Comparison of ENCODE assay signal across 9 mouse cellular contexts in the genomic region with DNA sequence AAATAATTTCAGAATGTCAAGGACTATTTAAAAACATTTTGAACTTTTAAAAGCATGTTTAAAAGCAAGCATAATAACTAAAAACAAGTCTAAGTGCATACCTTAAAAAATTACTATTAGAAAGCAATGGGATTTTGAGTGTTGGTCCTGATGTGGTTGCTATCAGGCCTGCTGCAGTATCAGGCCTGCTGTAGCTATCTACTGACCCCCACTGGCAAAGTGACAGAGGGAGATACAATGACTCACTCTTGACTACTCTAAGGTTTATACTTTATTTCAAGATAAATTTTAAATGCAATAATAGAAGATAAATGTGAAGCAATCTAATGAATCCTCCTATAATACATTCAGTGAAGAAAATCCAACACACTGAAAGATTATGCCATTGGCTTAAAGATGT.
DNase-seq lines count a peak whose midpoint lies in the region; ATAC-seq and TF ChIP-seq lines count a peak whose summit lies in the region.
"Had no signal": no experiment of that assay in that cellular context is flagged by ENCODE, and none has a peak within 500 bp of the region (broad histone marks: within the 10 kb centered on the region; RNA-seq: fewer than 3 reads in every experiment).

No protein-coding gene starts in this region.

- H3K27ac ChIP-seq in kidney, postnatal 0 days: no peak overlapping the region
- no peak overlapping the region for H3K27ac ChIP-seq in MEL (ENCODE audit: control insufficient read depth, low read depth, low read length)
- no peak overlapping the region for H3K27ac ChIP-seq in heart, embryonic 12.5 days (ENCODE audit: poor library complexity, severe bottlenecking)
- H3K27ac ChIP-seq: hindbrain, embryonic 13.5 days; limb, embryonic 15.5 days had no signal

- H3K4me3 ChIP-seq in kidney, postnatal 0 days (replicated peaks; ENCODE audit: low read depth, low read length): no peak overlapping the region
- no peak overlapping the region for H3K4me3 ChIP-seq in MEL (ENCODE audit: control insufficient read depth in 1 of 2, insufficient read depth in 1 of 2, low read depth in 2 of 2, low read length in 2 of 2)
- no peak overlapping the region for H3K4me3 ChIP-seq in heart, embryonic 12.5 days
- H3K4me3 ChIP-seq: hindbrain, embryonic 13.5 days; limb, embryonic 15.5 days had no signal

- TF ChIP-seq RAD21 in MEL (IDR thresholded peaks at IDR 0.05; ENCODE audit: low read depth, low read length): peak; percentile 72

- TF ChIP-seq POLR2A in MEL (IDR thresholded peaks at IDR 0.05; ENCODE audit: control insufficient read depth in 1 of 2, insufficient read depth in 1 of 2, low read depth in 1 of 2, low read length in 2 of 2, poor library complexity in 1 of 2): no peak

- no peak overlapping the region for H3K4me2 ChIP-seq in kidney, postnatal 0 days (ENCODE audit: low read length)
- H3K4me2 ChIP-seq in heart, embryonic 12.5 days: no peak overlapping the region
- H3K4me2 ChIP-seq: hindbrain, embryonic 13.5 days; limb, embryonic 15.5 days had no signal

- TF ChIP-seq EP300 in MEL (IDR thresholded peaks at IDR 0.05; ENCODE audit: low read depth in 1 of 2, low read length in 2 of 2): peak; percentile 73 to 77

- no peaks in the 10 kb centered on the region for H3K36me3 ChIP-seq in kidney, postnatal 0 days (ENCODE audit: insufficient read depth, low read length)
- peaks cover 0 to 34% of the 10 kb centered on the region in 2 experiments; a peak in 2 of 4 replicates for H3K36me3 ChIP-seq in MEL (ENCODE audit: control insufficient read depth in 1 of 2, insufficient read depth in 2 of 2, low read length in 2 of 2)
- H3K36me3 ChIP-seq in heart, embryonic 12.5 days: peaks cover 3% of the 10 kb centered on the region; the same call in 1 of the 2 replicates

- H3K9ac ChIP-seq in kidney, postnatal 0 days (ENCODE audit: low read depth, low read length): no peak overlapping the region
- no peak overlapping the region for H3K9ac ChIP-seq in MEL (ENCODE audit: control insufficient read depth, low read depth, low read length, poor library complexity, severe bottlenecking)
- H3K9ac ChIP-seq in heart, embryonic 12.5 days: no peak overlapping the region
- H3K9ac ChIP-seq: hindbrain, embryonic 13.5 days; limb, embryonic 15.5 days had no signal

- H3K79me2 ChIP-seq in MEL (ENCODE audit: control insufficient read depth, insufficient read depth, low read length, poor library complexity): no peaks in the 10 kb centered on the region

- H3K27me3 ChIP-seq in kidney, postnatal 0 days (ENCODE audit: insufficient read depth, low read length): no peaks in the 10 kb centered on the region
- no peaks in the 10 kb centered on the region for H3K27me3 ChIP-seq in MEL (ENCODE audit: control insufficient read depth in 1 of 2, insufficient read depth in 2 of 2, low read length in 2 of 2)
- no peaks in the 10 kb centered on the region for H3K27me3 ChIP-seq in heart, embryonic 12.5 days (replicated peaks)
- H3K27me3 ChIP-seq: hindbrain, embryonic 13.5 days; limb, embryonic 15.5 days had no signal

- TF ChIP-seq CTCF in kidney, postnatal 0 days (IDR thresholded peaks at IDR 0.05; ENCODE audit: low read depth): peak; percentile 73
- TF ChIP-seq CTCF in MEL (IDR thresholded peaks at IDR 0.05 in 2 of 3, conservative IDR thresholded peaks at IDR 0.05 in 1 of 3; ENCODE audit: control insufficient read depth in 1 of 3, insufficient read depth in 1 of 3, low read depth in 2 of 3, low read length in 3 of 3, poor library complexity in 1 of 3, severe bottlenecking in 1 of 3): peak; percentile 36 to 65 (median 60)

- no peaks in the 10 kb centered on the region for H3K9me3 ChIP-seq in kidney, postnatal 0 days (replicated peaks; ENCODE audit: low read length)
- no peaks in the 10 kb centered on the region for H3K9me3 ChIP-seq in MEL (replicated peaks; ENCODE audit: insufficient read depth, low read length)
- no peaks in the 10 kb centered on the region for H3K9me3 ChIP-seq in heart, embryonic 12.5 days (replicated peaks)
- H3K9me3 ChIP-seq: hindbrain, embryonic 13.5 days; limb, embryonic 15.5 days had no signal

- no peaks in the 10 kb centered on the region for H3K4me1 ChIP-seq in kidney, postnatal 0 days (replicated peaks; ENCODE audit: insufficient read depth, low read length)
- peaks cover 9 to 31% of the 10 kb centered on the region in 2 experiments for H3K4me1 ChIP-seq in MEL (ENCODE audit: control insufficient read depth in 1 of 2, insufficient read depth in 2 of 2, low read length in 2 of 2)
- H3K4me1 ChIP-seq in heart, embryonic 12.5 days (replicated peaks): peaks cover 12% of the 10 kb centered on the region
- H3K4me1 ChIP-seq: hindbrain, embryonic 13.5 days; limb, embryonic 15.5 days had no signal

- DNase-seq in kidney, postnatal 0 days (ENCODE audit: low spot score): peak; percentile 64
- no peak for DNase-seq in kidney, adult 11 months
- DNase-seq in MEL (ENCODE audit: low read depth, low spot score): peak; percentile 72
- peak; percentile 51 for DNase-seq in adrenal gland, postnatal 14 days
- DNase-seq in lung, postnatal 36 days: peak; percentile 14
- no peak for DNase-seq in testis, postnatal 10 days (ENCODE audit: low spot score)

- ATAC-seq in kidney, postnatal 0 days (replicated peaks; ENCODE audit: low FRiP score, low read depth): no peak
- no peak for ATAC-seq in heart, embryonic 12.5 days (ENCODE audit: insufficient number of reproducible peaks, low FRiP score)

TF ChIP-seq in MEL, 35 proteins besides CTCF, POLR2A, EP300 and RAD21:
- TF ChIP-seq TBP (IDR thresholded peaks at IDR 0.05; ENCODE audit: low read depth, low read length): no peak
- TF ChIP-seq SMC3 (IDR thresholded peaks at IDR 0.05; ENCODE audit: low read depth, low read length): peak; percentile 48
- no peak for TF ChIP-seq MXI1 (IDR thresholded peaks at IDR 0.05; ENCODE audit: low read depth, low read length)
- TF ChIP-seq ELF1 (IDR thresholded peaks at IDR 0.05; ENCODE audit: low read depth, low read length): no peak
- TF ChIP-seq MYB (IDR thresholded peaks at IDR 0.05; ENCODE audit: low read depth, low read length): no peak
- peak; percentile 61; the same call in 1 of the 2 replicates for TF ChIP-seq ETS1 (IDR thresholded peaks at IDR 0.05; ENCODE audit: low read depth, low read length)
- no peak for TF ChIP-seq GABPA (IDR thresholded peaks at IDR 0.05; ENCODE audit: low read depth, low read length)
- peak; percentile 75 for TF ChIP-seq TCF12 (IDR thresholded peaks at IDR 0.05; ENCODE audit: low read depth, low read length)
- no peak for TF ChIP-seq MEF2A (IDR thresholded peaks at IDR 0.05; ENCODE audit: extremely low read depth, insufficient replicate concordance, low read depth, low read length, poor library complexity, severe bottlenecking)
- no peak for TF ChIP-seq E2F4 (IDR thresholded peaks at IDR 0.05; ENCODE audit: borderline replicate concordance, low read depth, low read length)
- peak; percentile 59; the same call in 1 of the 2 replicates for TF ChIP-seq RCOR1 (IDR thresholded peaks at IDR 0.05; ENCODE audit: low read depth, low read length)
- no peak for TF ChIP-seq USF1 (IDR thresholded peaks at IDR 0.05; ENCODE audit: low read depth, low read length)
- TF ChIP-seq NELFE (IDR thresholded peaks at IDR 0.05; ENCODE audit: low read depth, low read length): no peak
- TF ChIP-seq POLR2AphosphoS2 (IDR thresholded peaks at IDR 0.05; ENCODE audit: low read length): no peak
- no peak for TF ChIP-seq USF2 (IDR thresholded peaks at IDR 0.05; ENCODE audit: borderline replicate concordance in 1 of 2, insufficient read depth in 1 of 2, low read depth in 1 of 2, low read length in 2 of 2)
- TF ChIP-seq JUND (IDR thresholded peaks at IDR 0.05; ENCODE audit: low read depth, low read length): 0 out of 2 replicates have a peak, but pooled peaks have one; percentile 44
- no peak for TF ChIP-seq MYC (IDR thresholded peaks at IDR 0.05; ENCODE audit: low read depth, low read length)
- peak; percentile 88 for TF ChIP-seq GATA1 (IDR thresholded peaks at IDR 0.05; ENCODE audit: low read depth, low read length)
- no peak for TF ChIP-seq POLR2AphosphoS5 (IDR thresholded peaks at IDR 0.05; ENCODE audit: borderline replicate concordance, low read depth, low read length)
- no peak for TF ChIP-seq UBTF (IDR thresholded peaks at IDR 0.05; ENCODE audit: borderline replicate concordance, insufficient read depth, low read depth, low read length)
- peak; percentile 44 for TF ChIP-seq TAL1 (IDR thresholded peaks at IDR 0.05; ENCODE audit: low read length)
- TF ChIP-seq ZC3H11A (IDR thresholded peaks at IDR 0.05; ENCODE audit: low read depth, low read length): peak; percentile 53
- no peak for TF ChIP-seq ZMIZ1 (IDR thresholded peaks at IDR 0.05; ENCODE audit: low read depth, low read length)
- no peak for TF ChIP-seq CHD1 (IDR thresholded peaks at IDR 0.05; ENCODE audit: low read depth, low read length)

Comparison
In these comparisons a context has a peak if more than half of its experiments do, and no peak if none do; other contexts are left out.
1. DNase-seq: peak in kidney, postnatal 0 days (single experiment), MEL (single experiment), adrenal gland, postnatal 14 days (single experiment) and lung, postnatal 36 days (single experiment); none in kidney, adult 11 months (single experiment) and testis, postnatal 10 days (single experiment).